Mouse (Mus musculus) granulocyte monocyte progenitor cell, adult 5-6 weeks (primary cell): ENCODE data around the gene Mt3. TPM values are rescaled to one million over a fixed set of nuclear protein-coding genes. Genes with fewer than 3 reads are reported as not detected.
"Not testable (repeated sequence)": the region's sequence is repeated elsewhere in the genome, so short reads cannot be mapped to it uniquely, and the experiment has no call there.

Source experiments
- ATAC-seq: replicated peaks from 2 replicates; pipeline ENCODE4 v1.8.0; 2016; ENCODE audit warnings: mild to moderate bottlenecking, moderate TSS enrichment, inconsistent platforms; ENCODE audit not compliant: poor library complexity, severe bottlenecking
- total RNA-seq, 2 experiments: library from RNA; stranded (forward) in 1 of 2; stranded (reverse) in 1 of 2; fragments of 200-712, 200-1000 nt in 1 of 2; fragments of >200 nt in 1 of 2; fragmentation: Nextera tagmentation in 1 of 2; gene quantifications; 2 replicates each; pipeline ENCODE4 v1.2.3; 2014 to 2017

Gene Mt3
- total RNA-seq (2014; fragmentation: Nextera tagmentation), result not detected in 2 replicates
- total RNA-seq (2017), result not detected in 2 replicates

- ATAC-seq, result peak; percentile 88
Measured at GRCm38 (mm10) chr8:94152513-94153300, at the start of gene Mt3. Mt3 (plus strand) TSS chr8:94152607.

GRCm38 (mm10) chr8:94104146-94104545 is 48.3 kb upstream of the Mt3 start:
- ATAC-seq, result no peak

DNA sequence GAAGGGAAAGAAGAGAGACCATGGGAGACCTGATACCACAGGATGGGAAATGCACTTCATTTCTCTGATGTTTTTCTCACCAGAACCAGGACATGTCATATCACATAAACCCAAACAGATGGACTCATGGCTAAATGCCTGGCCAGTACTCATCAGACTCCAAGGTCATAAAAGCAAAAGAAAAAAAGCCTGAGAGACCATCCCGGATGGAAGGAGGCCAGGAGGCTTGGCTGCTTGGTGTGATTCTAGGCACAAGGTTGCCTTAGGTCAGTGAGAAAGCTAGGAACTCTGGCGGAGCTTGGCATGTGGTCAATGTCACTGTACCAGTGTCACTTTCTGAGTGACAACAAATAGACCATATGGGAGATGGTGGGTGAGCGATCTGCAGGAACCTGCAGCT is 44.5 kb upstream of the Mt3 start:
- ATAC-seq, result no peak

GRCm38 (mm10) chr8:94109396-94109795 is 43.0 kb upstream of the Mt3 start:
- no peak for ATAC-seq

DNA sequence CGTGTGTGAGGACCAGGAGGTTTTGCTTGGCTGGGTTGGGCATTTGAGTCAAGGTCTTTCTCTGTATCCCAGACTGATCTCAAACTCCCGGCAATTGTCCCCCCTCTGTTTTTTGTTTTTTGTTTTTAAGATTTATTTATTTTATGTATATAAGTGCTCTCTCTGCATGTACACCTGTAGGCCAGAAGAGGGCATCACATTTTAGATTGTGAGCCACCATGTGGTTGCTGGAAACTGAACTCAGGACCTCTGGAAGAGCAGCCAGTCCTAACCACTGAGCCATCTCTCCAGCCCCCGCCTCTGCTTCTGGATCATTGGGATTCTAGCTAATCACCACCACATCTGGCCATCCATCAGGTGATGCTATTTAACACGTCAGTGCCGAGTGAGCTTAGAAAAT is 42.6 kb upstream of the Mt3 start:
- ATAC-seq, result no peak

DNA sequence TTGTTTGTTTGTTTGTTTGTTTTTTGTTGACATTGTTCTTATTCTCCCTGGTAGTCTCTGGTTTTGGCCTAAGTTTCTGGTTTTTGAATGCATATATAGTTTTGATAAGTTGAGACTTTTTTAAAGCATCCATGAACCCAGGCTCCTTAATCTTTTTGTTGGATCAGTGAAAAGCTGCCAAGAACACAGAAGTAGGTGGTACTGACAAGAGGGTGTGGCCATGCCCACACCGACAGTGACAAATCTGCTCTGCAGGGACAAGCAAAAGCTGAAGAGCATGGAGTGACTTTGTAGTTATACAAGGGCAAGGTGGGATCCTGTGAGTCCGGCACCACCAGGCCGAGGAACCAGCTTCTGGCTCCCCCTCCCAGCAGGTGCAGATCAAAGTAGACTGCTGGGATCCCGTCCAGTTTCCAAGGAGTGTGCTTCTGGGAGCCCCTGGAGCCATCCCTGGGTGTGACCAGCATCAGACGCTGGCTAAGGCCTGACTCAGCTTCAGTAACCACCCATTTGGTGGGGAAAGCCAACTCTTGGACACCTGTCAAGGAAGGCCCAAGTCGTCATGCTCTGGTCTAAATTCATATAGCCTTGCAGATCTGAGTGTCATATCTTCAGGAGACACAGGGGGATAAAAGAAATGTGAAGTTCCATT is 41.8 kb upstream of the Mt3 start:
- ATAC-seq, result no peak

GRCm38 (mm10) chr8:94113435-94113834 is 39.0 kb upstream of the Mt3 start:
- peak; percentile 17; the same call in 1 of the 2 replicates for ATAC-seq

GRCm38 (mm10) chr8:94113972-94114371 is 38.4 kb upstream of the Mt3 start:
- no peak for ATAC-seq

GRCm38 (mm10) chr8:94118776-94119430 is 33.5 kb upstream of the Mt3 start:
- no peak for ATAC-seq

- no peak for ATAC-seq
Measured at GRCm38 (mm10) chr8:94121625-94122024, 30.8 kb upstream of the Mt3 start.

GRCm38 (mm10) chr8:94122711-94123468 is 29.5 kb upstream of the Mt3 start:
- peak; percentile 89 for ATAC-seq

- no peak for ATAC-seq
Measured at GRCm38 (mm10) chr8:94127711-94128110, 24.7 kb upstream of the Mt3 start.

- ATAC-seq, result no peak
Measured at GRCm38 (mm10) chr8:94129133-94129789, 23.1 kb upstream of the Mt3 start.

GRCm38 (mm10) chr8:94130126-94130525 is 22.3 kb upstream of the Mt3 start:
- no peak for ATAC-seq

- ATAC-seq, result no peak
Measured at GRCm38 (mm10) chr8:94132096-94132495, 20.3 kb upstream of the Mt3 start.

GRCm38 (mm10) chr8:94134601-94135000 is 17.8 kb upstream of the Mt3 start:
- ATAC-seq, result not testable (repeated sequence)

DNA sequence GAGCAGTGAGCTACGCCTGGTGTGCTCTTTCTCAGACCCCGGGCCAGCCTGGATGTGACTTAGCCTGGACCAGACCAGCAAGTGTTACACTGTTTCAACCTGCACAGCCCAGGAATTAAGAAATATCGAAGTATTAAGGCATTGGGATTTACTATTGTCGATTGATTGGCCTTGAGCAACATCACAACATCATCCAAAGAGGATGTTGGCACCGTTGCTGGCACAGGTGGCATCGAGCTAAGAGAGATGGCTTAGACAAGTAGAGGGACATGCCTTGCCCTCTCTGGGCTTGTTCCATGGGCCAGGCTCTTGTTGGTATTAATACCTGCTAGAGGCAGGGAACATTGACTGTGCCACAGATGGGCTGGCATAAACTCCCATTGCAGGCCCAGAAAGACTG is 16.9 kb upstream of the Mt3 start:
- ATAC-seq, result no peak

GRCm38 (mm10) chr8:94136192-94136591 is 16.2 kb upstream of the Mt3 start:
- ATAC-seq, result no peak

DNA sequence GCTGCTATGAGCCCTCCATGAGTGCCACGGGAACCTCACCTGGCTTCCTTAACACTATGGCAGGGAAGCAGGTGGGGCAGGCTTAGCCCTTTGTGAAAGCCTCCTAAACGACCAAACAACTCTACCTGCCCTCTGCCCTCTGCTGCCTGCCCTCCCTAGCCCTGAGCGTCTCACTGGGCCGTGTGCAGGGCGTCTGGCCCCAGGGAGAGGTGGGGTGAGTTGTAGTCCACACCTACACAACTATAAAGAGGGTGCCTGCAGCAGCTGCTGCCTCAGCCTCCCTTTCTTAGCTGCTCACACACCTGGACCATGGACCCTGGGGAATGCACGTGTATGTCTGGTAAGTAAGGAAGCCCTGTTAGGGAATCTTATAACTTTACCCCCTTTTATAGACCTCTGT is 15.5 kb upstream of the Mt3 start, which contains the start of gene Mt4:
Mt4 (plus strand) TSS at position 265 of the 400 bp plus-strand sequence.
- ATAC-seq, result no peak

GRCm38 (mm10) chr8:94140266-94140795 is 12.1 kb upstream of the Mt3 start:
- no peak for ATAC-seq
